Mouse (Mus musculus) G1E (cell line): ENCODE results near the gene Vsir.

Experiments
- CTCF ChIP-seq: IDR thresholded peaks from 2 replicates; pipeline ENCODE4 v1.5.1; 2012; ENCODE audit warnings: low read depth, low read length, inconsistent platforms, mixed read lengths
- GATA1 ChIP-seq: IDR thresholded peaks from 2 replicates; pipeline ENCODE4 v1.6.1; 2012; ENCODE audit warnings: borderline replicate concordance, low read length, inconsistent platforms, mixed read lengths
- GATA2 ChIP-seq: IDR thresholded peaks from 2 replicates; pipeline ENCODE4 v1.6.1; 2012; ENCODE audit warnings: low read depth, low read length, inconsistent platforms, borderline replicate concordance
- POLR2AphosphoS5 ChIP-seq: IDR thresholded peaks from 2 replicates; pipeline ENCODE4 v1.6.1; 2012; ENCODE audit warnings: low read depth, low read length, inconsistent platforms; ENCODE audit not compliant: insufficient replicate concordance
- TAL1 ChIP-seq: conservative IDR thresholded peaks from 2 replicates; pipeline ENCODE4 v1.6.1; 2012; ENCODE audit warnings: low read depth, low read length, inconsistent platforms, mixed read lengths

GRCm38 (mm10) chr10:60398051-60398814 is 51.6 kb downstream of the Vsir start:
- no peak for TF ChIP-seq CTCF
- TF ChIP-seq GATA1, result no peak
- no peak for TF ChIP-seq GATA2
- TF ChIP-seq POLR2AphosphoS5, result no peak
- no peak for TF ChIP-seq TAL1
